Mouse (Mus musculus): ENCODE results near the gene Mylk. TPM values are rescaled to one million over a fixed set of nuclear protein-coding genes. Genes with fewer than 3 reads are reported as not detected.
A peak's percentile ranks its signal among the peaks of the same experiment; 100 is the strongest.

Mylk gene
- total RNA-seq, 4 experiments from 2014 or later = 25.5 to 32.9 (median 31.7) TPM

DNA sequence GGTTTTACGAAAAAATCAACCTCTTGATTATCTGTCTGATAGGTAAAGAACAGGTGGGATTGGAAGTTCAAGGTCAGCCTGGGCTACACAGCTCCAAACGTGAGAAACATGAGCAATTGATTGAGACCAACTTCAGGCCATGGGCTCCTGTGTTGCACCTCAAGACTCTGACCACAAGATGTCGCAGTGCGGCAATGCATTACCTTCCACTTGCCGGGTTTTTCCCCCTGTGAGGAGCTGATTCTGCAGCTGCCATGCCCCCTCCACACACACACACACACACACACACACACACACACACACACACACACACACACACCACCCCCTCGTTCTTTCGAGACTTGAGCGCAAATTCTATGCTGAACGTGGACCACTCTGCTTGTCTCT, 157.3 kb downstream of the Mylk start:
- peak; percentile 80 for DNase-seq (ENCODE audit: low spot score)

GRCm38 (mm10) chr16:34902761-34903160, 157.8 kb downstream of the Mylk start:
- no peak for DNase-seq (ENCODE audit: low spot score)

GRCm38 (mm10) chr16:34904876-34905275, 159.9 kb downstream of the Mylk start:
- DNase-seq (ENCODE audit: low spot score) = peak; percentile 52

DNA sequence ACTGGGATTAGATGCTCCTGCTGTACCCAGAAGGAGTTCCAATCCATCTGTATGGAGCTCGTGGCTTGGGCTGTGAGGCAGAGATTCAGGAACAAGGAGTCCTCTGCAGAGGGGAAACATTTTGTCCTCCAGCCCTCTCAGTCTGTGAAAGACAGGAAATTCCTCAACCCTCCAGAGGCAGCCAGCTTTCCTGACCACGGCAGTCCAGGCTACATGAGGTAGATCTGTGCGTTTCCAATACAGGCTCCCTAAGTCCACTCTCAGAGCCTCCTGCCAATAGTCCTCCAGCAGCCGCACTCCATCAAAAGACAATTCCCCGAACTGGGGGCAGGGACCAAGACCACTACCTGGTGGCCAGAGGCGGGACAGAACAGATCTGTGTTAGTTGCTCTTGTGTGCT, 164.4 kb downstream of the Mylk start:
- peak; percentile 89 for DNase-seq (ENCODE audit: low spot score)

- DNase-seq (ENCODE audit: low spot score) = no peak
These were observed 172.4 kb downstream of the Mylk start for GRCm38 (mm10) chr16:34917373-34917900.

DNA sequence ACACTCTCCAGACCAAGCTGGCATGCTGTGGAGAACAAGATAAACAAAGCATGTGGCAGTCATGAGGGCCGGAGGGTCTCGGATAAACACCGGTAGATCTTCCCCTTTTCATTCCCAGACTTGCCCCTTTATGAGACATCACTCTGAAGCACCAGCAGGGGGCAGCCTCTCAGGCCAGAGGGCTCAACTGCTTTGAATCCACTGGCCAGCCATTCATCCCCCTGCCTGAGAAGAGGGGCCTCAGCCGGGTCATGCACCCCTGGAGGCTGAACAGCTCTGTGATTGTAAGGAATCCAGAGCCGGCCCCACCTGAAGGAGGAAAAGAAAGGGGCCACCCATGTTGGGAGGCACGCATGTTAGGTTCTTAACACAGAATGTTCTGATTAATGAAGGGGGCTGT, 175.2 kb downstream of the Mylk start:
- no peak for DNase-seq (ENCODE audit: low spot score)

DNA sequence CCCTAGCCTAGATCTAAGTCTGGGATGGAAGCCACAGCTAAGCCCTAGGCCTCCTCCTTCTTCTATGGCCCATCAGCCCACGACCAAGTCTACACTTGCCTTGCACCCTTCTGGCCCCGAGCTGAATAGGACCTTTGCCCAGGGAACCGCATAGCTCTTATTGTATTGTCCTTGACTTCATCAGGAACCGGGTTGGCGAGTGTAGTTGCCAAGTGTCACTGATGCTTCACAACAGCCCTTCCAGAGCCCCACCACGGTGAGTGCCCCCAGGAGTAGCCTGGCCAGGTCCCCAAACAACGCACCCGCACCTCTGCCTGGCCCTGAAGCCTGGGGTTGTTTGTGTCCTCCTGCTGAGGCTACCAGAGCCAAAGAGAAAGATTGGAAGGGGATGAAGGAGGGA, 175.9 kb downstream of the Mylk start:
- no peak for DNase-seq (ENCODE audit: low spot score)

DNA sequence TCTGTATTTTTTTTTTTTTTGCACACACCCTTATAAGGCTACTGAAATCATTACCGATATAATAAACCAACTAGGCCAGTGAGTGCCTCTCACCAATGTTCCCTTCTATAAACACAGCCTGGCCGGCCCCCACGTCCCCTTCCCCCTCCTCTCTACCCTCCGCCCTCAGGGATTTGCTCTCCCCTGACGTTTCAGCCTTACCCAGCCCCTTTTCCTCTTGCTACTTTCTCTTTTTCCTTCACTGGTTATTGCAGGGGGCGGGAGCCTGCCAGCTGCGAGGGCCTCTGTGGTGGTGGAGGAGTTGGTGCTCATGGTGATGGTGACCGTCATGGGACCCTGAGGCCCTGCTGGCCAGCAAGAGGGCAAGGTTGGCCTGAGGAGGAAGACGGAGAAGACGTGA, 176.3 kb downstream of the Mylk start:
- DNase-seq (ENCODE audit: low spot score) = no peak

- no peak for DNase-seq (ENCODE audit: low spot score)
These were observed 178.6 kb downstream of the Mylk start for GRCm38 (mm10) chr16:34923630-34924029.

GRCm38 (mm10) chr16:34924324-34924723, 179.3 kb downstream of the Mylk start:
- no peak for DNase-seq (ENCODE audit: low spot score)

DNA sequence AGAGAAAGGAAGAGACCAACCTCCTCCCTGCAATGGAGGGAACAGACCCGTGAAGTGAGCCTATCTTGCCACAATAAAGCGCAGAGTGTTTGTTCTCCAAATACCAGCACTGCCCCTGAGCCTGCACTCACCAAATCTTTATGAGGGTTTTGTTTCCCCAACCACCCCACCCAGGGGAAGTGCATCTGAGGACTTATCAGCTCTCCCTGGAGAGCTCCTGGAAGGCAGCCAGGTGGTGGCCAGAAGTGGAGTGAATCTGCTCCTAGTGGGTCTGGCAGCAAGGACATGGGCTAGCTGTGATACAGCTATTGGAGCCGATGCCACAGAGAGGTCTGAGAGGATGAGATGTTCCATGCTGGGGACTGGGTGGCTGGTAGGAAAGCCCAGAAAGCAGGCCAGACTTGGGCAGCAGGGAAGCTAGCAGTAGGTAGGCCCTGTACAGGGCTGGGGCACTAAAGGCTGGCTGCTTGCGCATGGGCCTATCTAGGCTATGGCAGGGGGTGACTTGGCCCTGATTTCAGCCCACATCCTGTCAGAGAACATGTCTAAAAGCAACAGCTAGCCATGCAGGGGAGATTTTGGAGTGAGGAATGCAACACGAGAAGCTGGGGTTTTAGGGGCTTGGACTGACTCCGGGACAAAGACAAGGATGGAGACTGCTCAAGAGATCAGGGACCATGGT, 180.1 kb downstream of the Mylk start:
- DNase-seq (ENCODE audit: low spot score) = peak; percentile 87

- DNase-seq (ENCODE audit: low spot score) = no peak
These were observed 181.8 kb downstream of the Mylk start for GRCm38 (mm10) chr16:34926531-34927435.

- no peak for DNase-seq (ENCODE audit: low spot score)
These were observed 184.7 kb downstream of the Mylk start for GRCm38 (mm10) chr16:34929686-34930085.

- DNase-seq (ENCODE audit: low spot score) = no peak
These were observed 185.1 kb downstream of the Mylk start for GRCm38 (mm10) chr16:34930110-34930509.

GRCm38 (mm10) chr16:34931306-34931705, 186.3 kb downstream of the Mylk start:
- no peak for DNase-seq (ENCODE audit: low spot score)

DNA sequence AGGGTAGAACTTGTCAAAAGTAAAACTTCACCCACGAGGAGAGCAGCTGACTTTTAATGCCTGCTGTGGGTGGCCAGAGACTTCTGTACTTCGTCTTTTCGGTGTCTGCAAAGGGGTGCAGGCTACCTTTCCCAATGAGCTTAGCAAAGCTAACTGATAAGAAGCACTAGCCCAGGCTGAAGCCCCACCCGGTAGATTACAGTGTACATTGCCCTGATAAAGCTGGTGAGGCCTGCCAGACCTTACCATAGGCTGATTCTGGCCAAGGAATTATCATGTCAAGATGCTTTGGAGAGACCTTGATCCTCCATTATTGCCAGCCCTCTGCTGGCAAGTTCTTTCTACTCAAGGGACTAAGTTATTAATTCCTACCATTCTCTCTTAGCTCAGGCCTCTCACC, 188.2 kb downstream of the Mylk start:
- DNase-seq (ENCODE audit: low spot score) = no peak

DNA sequence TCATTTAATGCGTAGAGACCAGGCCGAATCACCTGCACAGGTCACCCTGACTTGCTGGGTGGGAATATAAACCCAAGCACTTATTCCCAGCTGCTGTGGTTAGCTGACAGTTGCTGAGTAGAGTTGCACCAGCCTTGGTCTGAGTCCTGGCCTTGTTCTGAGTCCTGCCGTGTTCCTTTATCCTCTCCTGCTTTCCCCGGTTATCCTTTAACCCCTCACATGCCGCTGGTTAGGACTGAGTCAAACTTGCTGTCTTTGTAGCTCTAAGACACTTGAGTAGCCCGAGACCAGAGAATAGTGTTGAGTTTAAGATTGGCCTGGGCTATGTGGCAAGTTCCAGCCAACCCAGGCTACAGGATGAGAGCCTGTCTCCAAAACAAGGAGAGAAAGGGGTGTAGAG, 189.5 kb downstream of the Mylk start:
- DNase-seq (ENCODE audit: low spot score) = no peak

DNA sequence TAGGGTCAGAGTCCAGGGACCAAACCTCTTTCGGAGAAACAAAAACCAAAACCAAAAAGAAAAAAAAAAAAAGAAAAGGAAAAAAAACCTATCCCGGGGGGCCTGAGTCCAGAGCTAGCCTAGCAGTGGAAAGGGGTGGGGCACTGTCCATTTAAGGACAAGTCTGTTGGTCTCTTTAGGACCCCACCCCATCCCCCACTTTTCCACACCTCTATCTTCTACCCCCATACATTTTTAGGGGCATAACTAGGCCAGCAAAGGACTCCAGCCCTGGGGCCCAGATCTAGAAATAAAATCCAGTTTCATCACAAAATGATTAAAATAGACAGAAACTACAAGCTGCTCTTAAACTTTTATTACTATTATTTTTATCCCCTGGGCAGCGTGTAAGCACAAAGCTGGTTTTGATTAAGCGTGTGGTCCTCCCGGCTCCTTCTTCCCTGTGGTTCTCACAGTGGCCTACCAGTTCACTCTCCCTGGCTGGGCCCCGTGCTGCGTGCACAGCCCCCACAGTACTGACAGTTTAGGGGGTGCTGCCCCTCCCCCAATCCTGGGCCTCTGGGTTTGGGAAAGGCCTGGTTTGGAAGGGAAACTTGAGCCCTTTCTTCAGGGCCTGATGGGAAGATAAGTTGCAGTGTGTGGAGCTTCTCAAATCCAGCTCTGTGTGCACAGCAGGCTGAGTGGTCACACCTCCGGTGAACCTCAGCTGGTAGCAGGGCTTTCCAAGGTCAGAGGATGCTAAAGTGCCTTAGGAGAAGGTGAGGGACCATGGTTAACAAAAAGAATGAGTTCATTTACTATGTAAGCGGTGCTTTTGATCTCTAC, 190.7 kb downstream of the Mylk start:
- no peak for DNase-seq (ENCODE audit: low spot score)

- no peak for DNase-seq (ENCODE audit: low spot score)
These were observed 191.4 kb downstream of the Mylk start for GRCm38 (mm10) chr16:34936339-34936810.

- DNase-seq (ENCODE audit: low spot score) = peak; percentile 79
These were observed 192.6 kb downstream of the Mylk start for GRCm38 (mm10) chr16:34937611-34938010.

- no peak for DNase-seq (ENCODE audit: low spot score)
These were observed 193.2 kb downstream of the Mylk start for GRCm38 (mm10) chr16:34938248-34938647.

DNA sequence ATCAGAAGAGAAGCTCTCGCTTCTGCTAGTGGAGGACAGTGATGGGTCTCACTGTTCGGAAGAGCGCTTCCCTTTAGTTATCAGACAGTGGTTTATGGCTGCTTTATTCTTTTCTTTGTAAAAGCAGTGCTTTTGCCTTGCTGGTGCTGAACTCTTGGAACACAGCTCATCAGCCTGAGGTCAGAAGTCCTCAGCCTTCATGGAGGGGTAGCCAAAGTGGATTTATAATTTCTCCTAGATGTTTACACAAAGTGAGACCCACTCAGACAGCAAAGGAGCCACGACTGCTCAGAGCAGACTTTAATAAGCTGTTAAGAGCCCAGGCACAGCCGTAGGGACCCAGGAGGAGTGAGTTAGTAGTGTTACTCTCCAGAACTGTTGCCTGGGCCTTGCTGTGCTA, 194.9 kb downstream of the Mylk start:
- no peak for DNase-seq (ENCODE audit: low spot score)

All from heart, adult 8-10 months (tissue).